Mouse (Mus musculus) right cerebral cortex, adult 2 months (tissue): ENCODE results near the gene Vopp1.

ENCODE experiments used
- DNase-seq, 2 experiments: peaks; one replicate each; pipeline ENCODE4 v3.0.0; 2021 to 2022; ENCODE audit warnings: low spot score in 2 of 2

Gene Vopp1

GRCm38 (mm10) chr6:57784251-57784650 is 40.7 kb downstream of the Vopp1 start:
- no peak for DNase-seq

GRCm38 (mm10) chr6:57782658-57783057 is 42.3 kb downstream of the Vopp1 start:
- no peak for DNase-seq

DNA sequence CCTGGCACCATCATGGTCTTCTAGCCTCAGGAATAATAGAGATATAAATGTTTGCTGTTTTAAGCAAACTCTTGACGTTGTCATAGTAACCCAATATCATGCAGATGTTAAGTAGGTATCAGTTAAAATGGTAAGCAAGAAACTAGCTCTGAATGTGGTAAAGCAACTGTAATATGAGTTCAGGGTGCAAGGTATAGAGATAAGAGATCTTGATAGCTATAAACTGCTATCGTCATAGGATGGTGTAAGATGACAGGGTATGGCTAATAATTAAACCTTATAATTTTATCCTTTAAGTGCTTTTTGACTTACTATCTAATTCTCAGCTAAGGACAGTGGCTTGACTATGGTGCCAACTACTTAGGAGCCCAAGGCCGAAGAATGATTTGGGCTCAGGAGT is 44.6 kb downstream of the Vopp1 start:
- DNase-seq: no peak

DNA sequence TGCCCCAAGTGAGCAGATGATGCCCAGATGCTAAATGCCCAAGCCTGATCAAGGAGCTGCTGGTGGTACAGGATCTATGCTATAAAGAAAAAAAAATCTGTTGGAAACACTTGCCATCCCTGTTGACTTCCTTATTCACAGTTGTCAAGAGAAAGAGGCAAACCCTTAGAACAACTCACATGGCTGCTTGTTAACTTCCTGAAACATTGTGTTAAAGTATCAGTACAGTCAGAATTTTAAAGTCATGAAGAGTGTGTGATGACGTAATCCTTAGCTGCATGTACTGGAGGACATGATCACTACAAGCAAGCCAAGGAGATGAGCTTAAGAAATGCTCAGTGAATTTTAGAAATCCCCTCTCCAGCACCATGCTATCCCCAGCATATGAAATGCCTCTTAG is 51.2 kb downstream of the Vopp1 start:
- DNase-seq: no peak

DNA sequence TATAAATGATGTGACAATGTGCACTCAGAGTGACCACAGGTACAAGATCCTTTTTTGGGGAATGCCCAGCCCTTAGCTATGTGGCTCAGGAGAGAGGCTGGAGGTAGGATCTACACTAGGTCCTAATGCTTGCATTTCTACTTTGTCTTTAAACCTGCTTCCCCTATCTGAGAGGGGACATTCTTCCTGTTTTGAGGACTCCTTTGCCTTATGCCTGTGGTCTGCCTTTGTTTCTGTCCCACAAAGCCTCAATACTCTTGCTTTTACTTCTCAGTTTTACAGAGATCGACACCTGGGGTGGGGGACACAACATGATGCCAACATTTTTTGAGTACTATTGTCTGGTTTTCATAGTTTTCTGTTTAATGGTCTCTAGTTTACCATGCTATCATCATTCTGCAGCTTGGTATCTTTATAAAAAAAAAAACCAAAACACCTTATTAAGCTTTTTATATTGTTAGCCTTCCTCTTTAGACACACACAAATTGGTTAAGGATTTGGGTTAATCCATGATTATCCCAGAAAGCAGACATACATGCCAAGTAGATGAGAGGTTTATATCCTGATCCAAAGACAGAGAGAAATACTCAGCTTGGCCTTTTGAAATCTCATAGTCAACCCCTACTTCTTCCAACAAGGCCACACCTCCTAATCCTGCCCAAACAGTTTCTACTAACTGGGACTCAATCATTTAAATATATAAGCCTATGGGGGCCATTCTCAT is 54.3 kb downstream of the Vopp1 start:
- no peak for DNase-seq

DNA sequence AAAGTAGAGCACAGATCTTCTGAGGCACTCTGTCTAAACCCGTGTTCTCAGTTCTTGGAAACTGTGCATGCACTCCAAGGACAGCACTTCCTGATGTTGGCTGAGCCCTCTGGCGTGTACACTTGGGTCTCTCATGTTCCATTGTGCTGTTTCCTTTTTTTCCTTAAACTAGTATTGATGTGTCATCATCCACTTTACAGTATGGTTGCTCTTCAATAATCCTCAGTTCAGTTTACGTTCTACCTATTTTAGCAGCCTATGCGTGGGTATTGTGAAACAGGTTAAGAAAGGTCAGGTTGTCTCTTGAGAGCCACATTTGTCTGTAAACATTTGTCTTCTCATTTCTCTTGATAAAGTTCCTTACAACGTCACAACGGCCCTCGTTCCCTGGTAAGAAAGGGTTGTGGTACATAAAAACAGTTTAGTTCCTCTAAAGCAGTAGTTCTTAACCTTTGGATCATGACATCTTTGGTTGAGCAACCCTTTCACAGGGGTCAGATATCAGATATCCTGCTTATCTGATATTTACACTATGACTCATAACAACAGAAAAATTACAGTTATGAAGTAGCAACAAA is 55.9 kb downstream of the Vopp1 start:
- no peak for DNase-seq

- DNase-seq: no peak
Observed at GRCm38 (mm10) chr6:57767112-57767868, 57.7 kb downstream of the Vopp1 start.

- no peak for DNase-seq
Observed at GRCm38 (mm10) chr6:57766287-57766686, 58.7 kb downstream of the Vopp1 start.

- no peak for DNase-seq
Observed at GRCm38 (mm10) chr6:57765095-57765878, 59.7 kb downstream of the Vopp1 start.

DNA sequence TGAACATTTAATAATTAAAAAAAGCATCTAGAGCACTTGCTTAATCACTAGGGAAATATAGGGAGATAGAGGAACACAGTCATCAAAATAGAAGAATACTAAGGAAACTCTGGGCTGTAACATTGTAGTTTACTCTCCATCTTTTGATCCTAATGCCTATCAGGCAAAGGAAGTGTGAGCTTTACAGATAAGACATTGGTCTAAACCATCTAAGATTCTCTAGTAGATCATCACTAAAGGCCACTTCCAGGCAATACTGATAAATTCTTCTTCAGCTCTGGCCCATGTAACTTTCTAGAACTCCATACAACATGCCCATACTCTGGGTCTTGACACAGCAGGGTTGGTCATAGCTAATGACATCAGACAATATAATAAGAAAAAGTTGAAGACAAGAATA is 61.9 kb downstream of the Vopp1 start:
- no peak for DNase-seq

DNA sequence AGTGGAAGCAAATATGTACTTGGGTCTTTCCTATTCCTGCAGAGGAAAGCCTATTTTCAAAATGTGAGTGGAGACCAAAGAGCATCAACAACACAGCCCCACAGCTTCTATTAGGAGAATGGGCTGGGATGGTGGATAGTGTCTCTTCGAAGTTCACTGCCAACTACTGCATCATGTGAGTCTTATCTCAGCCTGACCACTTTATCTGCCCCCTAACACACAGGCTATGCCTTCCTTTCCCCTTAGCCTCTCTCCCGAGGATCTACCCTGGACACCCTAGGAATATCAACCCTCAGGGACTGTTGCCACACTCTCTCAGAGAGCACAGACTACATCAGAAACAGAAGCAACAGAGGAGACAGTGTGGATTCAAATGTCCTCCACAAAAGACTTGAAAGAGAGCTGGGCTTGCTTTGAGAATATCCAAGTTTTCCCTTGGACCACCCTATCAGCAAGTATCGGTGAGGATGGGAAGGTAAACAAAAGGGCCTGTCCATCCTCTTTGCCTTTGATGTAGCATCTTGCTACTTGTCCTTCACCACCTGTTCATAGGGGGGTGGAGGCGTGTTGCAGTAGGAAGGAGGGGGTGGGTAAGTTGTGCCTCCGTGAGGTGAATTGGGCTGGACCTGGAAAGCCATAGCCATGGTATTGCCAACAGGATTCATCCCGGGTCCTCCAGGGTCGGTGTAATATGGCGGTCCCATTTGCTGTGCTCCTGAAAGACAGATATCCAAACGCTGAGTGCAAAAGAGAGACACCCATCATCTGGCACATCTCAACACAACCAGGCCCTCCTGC is 70.8 kb downstream of the Vopp1 start:
- no peak for DNase-seq

- no peak for DNase-seq
Observed at GRCm38 (mm10) chr6:57745748-57746129, 79.2 kb downstream of the Vopp1 start.

DNA sequence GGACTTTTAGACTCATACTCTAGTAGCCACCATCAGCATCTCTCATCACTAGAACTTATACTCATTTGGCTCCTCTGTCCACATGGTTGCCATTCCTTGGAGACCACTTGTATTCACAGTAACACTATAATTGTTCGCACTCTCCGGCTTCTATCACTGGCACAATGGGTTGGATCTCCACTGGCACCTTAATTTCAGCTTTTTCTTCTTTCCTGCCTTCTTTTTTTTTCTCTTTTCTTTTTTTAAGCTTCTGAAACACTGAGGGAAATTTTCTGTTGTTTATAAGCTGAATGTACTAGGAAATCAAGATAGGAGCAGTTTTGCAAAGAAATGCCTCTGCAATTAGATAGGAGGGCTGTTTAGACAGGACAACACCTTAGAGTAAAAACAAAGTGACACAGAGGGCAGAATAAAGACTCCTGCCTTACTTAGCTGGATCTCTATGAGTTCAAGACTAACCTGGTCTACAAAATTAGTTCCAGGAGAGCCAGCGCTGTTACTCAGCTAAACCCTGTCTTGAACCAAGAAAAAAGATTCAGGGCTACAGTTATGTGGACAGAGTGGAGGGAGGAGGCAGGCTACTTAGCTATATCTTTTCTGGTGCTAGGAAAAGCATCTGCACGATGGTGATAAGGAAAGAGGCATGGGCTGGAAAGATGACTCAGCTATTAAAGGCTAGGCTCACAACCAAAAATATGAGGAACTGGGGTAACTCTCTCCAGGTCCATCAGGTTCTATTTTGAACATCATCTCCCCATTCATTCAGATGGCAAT is 79.8 kb downstream of the Vopp1 start:
- no peak for DNase-seq

DNA sequence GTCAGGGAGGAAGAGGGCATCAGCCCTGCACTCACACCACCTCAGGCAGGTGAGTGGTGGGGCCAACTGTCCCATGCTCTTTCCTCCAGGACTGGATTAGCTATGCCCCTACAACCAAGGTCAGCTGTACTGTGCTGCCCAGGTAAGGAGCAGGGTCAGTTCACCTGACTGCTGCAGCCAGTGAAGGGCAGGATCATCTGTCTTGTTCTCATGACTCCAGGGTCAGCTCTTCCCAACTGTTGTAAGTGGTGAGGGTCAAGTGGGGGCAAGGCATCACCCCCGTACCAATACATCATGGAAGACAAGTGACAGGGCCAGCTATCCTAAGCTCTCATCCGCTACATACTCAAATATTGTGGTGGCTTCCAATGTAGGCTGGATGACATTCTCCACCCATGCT is 80.8 kb downstream of the Vopp1 start:
- no peak for DNase-seq

DNA sequence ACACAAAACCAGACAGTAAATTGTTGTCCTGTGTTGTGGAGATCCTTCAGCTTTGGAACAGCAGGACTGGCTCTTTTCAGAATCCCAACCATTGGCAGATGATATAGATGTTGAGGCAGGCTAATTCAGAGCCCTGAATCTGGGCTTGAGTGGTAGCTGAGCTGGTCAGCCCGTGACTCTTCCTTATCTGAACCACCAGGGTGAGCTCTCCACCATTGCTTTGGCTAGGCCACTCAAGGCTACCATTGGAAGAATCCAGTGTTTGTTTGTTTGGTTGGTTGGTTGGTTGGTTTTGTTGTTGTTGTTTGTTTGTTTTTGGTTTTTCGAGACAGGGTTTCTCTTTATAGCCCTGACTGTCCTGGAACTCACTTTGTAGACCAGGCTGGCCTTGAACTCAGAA is 81.6 kb downstream of the Vopp1 start:
- DNase-seq: no peak

- no peak for DNase-seq
Observed at GRCm38 (mm10) chr6:57742749-57743148, 82.2 kb downstream of the Vopp1 start.

GRCm38 (mm10) chr6:57721347-57721746 is 103.6 kb downstream of the Vopp1 start:
- no peak for DNase-seq

DNA sequence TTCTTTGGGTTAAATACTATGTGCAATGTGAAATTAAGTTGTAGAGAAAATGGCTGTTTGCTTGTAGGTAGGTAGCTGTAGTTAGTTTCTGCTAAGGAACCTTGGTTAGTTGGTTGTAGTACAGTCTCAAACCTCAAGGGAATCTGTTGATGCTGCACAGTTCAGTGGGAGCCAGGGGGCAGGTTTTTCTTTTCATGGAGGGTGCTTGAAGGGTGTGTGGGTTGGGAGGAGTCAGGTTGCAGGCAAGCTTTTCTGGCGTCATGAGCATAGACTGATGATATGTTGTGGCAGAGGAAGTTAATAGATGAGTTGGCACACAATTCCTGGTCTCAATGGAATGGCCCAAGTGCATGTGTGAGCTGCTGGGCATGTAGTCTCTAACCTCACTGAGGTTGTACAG is 113.2 kb downstream of the Vopp1 start:
- no peak for DNase-seq

DNA sequence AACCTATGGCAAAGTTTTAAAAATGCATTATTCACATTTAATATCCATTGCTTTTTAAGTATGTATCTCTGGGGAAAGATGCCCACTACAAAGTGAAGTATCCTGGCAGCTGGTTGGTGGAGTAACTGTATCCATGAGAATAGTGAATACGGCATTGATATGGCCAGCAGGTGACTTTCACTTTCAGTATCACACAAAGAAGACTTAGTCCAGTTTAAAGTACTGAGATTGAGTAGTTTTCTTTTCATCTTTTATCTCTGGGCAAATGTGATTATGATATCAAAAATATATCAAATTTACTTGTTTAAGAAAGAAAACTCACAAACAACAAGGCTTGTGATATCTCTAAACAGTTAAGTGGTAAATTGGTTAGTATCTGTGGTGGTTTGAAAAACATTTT is 118.2 kb downstream of the Vopp1 start:
- DNase-seq: no peak

DNA sequence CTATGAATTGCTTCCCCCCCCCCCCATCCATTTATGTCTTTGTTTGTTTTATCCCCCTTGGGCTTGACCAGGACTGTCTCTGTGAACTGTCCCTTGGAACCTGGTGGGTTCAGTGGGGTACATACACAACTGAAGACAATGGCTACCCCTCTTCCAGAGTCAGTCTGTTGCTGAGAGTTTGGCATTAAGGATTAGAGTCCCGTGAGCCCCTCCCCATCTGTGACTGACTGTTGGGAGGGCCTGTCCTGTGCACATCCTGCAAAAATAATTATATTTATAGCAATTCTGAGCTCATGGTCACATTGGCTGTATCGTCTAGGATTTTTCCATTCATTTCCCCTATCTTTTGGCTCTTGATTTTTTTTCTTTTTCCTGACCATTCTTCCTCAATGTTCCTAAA is 121.3 kb downstream of the Vopp1 start:
- no peak for DNase-seq
